Mouse (Mus musculus): ENCODE data around the gene Lenep. TPM values are rescaled to one million over a fixed set of nuclear protein-coding genes. Genes with fewer than 3 reads are reported as not detected.

Gene Lenep
- polyA plus RNA-seq, 1 experiment from 2014 or later, result not detected

DNA sequence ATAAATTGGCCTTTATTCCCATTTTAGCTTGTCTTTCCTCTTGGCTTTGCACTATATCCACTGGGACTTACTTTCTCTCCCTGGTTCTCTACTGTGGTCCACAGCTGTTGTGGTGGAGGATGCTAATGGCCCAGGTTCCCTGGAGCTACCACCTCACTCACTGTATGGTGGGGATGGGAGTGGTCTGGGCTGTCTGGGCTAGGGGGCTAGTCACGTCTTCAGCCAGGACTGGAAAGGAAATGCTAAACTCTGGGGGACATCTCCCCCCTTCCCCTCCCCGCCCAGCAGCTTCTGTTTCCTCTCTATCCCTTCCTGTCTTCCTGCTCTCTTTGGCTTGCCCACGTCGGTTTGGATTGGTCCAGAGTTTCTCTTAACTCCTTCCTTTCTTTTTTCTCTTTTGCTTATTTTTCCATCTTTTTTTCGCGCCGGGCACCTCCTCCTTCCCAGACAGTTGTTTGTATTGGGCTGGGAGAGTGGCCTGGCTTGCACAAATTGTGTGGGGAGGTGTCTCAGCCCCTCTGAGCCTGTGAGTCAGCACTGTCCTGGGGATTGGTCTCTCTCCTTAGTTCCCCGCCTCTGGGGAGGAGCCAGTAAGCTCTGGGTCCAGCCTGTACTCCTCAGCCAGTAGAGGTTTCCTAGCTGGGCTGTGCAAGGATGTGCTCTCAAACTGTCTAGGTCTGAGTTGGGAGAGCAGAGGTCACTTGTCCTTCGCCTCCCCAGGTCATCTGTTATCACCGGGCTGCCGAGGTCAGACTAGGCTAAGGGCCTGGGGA lies 18.6 kb upstream of the Lenep start:
- H3K4me1 ChIP-seq (replicated peaks; ENCODE audit: control insufficient read depth, insufficient read depth, low read length), result peaks cover 9% of the 10 kb centered on the region
- peaks cover 23% of the 10 kb centered on the region for H3K36me3 ChIP-seq (ENCODE audit: control insufficient read depth, insufficient read depth)
- no peaks in the 10 kb centered on the region for H3K9me3 ChIP-seq (ENCODE audit: control insufficient read depth)
- no peaks in the 10 kb centered on the region for H3K27me3 ChIP-seq (replicated peaks; ENCODE audit: control insufficient read depth, insufficient read depth, low read length)
- ATAC-seq, result peak; percentile 29
- peak overlapping the region; percentile 62 for H3K27ac ChIP-seq (ENCODE audit: low read depth, low read length)
- TF ChIP-seq CTCF (IDR thresholded peaks at IDR 0.05; ENCODE audit: low read depth), result no peak
- 4% methylated on average over 11 of the region's 11 CpGs for WGBS
- H3K4me2 ChIP-seq (replicated peaks; ENCODE audit: low read depth), result peak overlapping the region; percentile 86
- H3K4me3 ChIP-seq (ENCODE audit: low read depth, low read length), result peak overlapping the region; percentile 47
- H3K9ac ChIP-seq (ENCODE audit: low read depth, low read length), result peak overlapping the region; percentile 60

DNA sequence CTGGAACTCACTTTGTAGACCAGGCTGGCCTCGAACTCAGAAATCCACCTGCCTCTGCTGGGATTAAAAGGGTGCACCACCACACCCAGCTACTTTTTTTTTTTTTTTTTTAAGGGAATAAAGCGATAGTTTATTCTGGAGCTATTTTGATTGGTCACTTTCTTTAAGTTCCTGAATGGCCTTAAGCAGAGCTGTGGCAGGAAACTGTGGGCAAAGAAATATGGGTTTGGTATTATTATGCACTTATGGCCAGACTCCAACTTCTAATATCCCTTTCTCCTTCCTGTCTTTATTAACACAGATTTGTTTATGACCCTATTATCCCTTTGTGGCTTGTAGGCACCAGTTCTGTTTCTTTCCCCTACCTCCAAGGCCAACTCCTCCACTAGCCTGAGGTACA lies 17.8 kb upstream of the Lenep start:
- ATAC-seq, result no peak
- WGBS, result 44% methylated on average over 2 of the region's 2 CpGs
- peak overlapping the region; percentile 62 for H3K27ac ChIP-seq (ENCODE audit: low read depth, low read length)
- TF ChIP-seq CTCF (IDR thresholded peaks at IDR 0.05; ENCODE audit: low read depth), result no peak
- peaks cover 30% of the 10 kb centered on the region for H3K36me3 ChIP-seq (ENCODE audit: control insufficient read depth, insufficient read depth)
- no peaks in the 10 kb centered on the region for H3K9me3 ChIP-seq (ENCODE audit: control insufficient read depth)
- no peak overlapping the region for H3K4me3 ChIP-seq (ENCODE audit: low read depth, low read length)
- no peak overlapping the region for H3K9ac ChIP-seq (ENCODE audit: low read depth, low read length)
- H3K4me1 ChIP-seq (replicated peaks; ENCODE audit: control insufficient read depth, insufficient read depth, low read length), result peaks cover 9% of the 10 kb centered on the region
- H3K27me3 ChIP-seq (replicated peaks; ENCODE audit: control insufficient read depth, insufficient read depth, low read length), result no peaks in the 10 kb centered on the region
- H3K4me2 ChIP-seq (replicated peaks; ENCODE audit: low read depth), result peak overlapping the region; percentile 86

DNA sequence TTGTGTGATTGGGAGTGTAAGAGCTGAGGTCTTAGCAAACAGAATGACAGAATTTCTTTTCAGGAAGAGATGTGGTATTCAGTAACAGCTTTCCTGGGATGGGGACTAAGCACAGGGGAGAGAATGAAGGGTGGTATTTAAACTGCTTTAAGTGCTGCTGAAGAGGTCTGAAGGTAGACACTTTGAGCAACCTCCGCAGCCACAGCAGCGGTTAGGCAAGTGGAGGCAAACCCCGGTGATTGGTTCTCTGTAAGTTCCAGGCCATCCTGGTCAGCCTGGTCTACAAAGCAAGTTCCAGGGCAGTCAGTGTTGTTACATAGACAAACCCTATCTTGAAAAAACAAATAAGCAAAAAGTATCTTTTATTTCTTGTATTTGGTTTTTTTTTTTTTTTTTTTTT lies 17.4 kb upstream of the Lenep start:
- peaks cover 30% of the 10 kb centered on the region for H3K36me3 ChIP-seq (ENCODE audit: control insufficient read depth, insufficient read depth)
- peak overlapping the region; percentile 97 for H3K27ac ChIP-seq (ENCODE audit: low read depth, low read length)
- peak overlapping the region; percentile 76 for H3K4me3 ChIP-seq (ENCODE audit: low read depth, low read length)
- peaks cover 9% of the 10 kb centered on the region for H3K4me1 ChIP-seq (replicated peaks; ENCODE audit: control insufficient read depth, insufficient read depth, low read length)
- 17% methylated on average over 3 of the region's 3 CpGs for WGBS
- no peaks in the 10 kb centered on the region for H3K9me3 ChIP-seq (ENCODE audit: control insufficient read depth)
- TF ChIP-seq CTCF (IDR thresholded peaks at IDR 0.05; ENCODE audit: low read depth), result no peak
- no peaks in the 10 kb centered on the region for H3K27me3 ChIP-seq (replicated peaks; ENCODE audit: control insufficient read depth, insufficient read depth, low read length)
- no peak for ATAC-seq
- peak overlapping the region; percentile 86 for H3K4me2 ChIP-seq (replicated peaks; ENCODE audit: low read depth)
- peak overlapping the region; percentile 83; the same call in 1 of the 2 replicates for H3K9ac ChIP-seq (ENCODE audit: low read depth, low read length)

DNA sequence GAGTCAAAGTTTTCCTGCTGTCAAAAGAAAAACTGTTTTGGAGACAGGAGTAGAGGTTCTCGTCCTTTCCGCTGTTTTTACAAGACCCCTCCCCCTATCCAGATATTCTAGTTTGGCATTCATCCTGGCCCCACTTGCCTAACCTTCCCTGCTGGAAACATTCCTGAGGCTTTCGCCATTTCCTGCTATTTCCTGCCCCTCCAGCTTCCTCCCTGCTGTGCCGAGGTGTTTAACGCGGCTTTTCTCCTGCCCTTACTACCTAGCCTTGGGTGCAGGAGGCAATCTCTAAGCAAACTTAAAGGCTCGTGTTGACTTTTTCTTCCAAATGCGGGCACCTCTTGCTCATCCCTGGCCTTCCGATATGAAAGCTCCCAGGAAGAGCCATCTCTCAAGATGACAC lies 17.0 kb upstream of the Lenep start:
- Histone ChIP-seq H3K27ac (ENCODE audit: low read depth, low read length) (peak overlapping the region; percentile 97), H3K4me1 (replicated peaks; ENCODE audit: control insufficient read depth, insufficient read depth, low read length) (peaks cover 9% of the 10 kb centered on the region), H3K9me3 (ENCODE audit: control insufficient read depth) (no peaks in the 10 kb centered on the region), H3K4me3 (ENCODE audit: low read depth, low read length) (peak overlapping the region; percentile 76), H3K27me3 (replicated peaks; ENCODE audit: control insufficient read depth, insufficient read depth, low read length) (no peaks in the 10 kb centered on the region), H3K36me3 (ENCODE audit: control insufficient read depth, insufficient read depth) (peaks cover 34% of the 10 kb centered on the region), H3K4me2 (replicated peaks; ENCODE audit: low read depth) (peak overlapping the region; percentile 86), H3K9ac (ENCODE audit: low read depth, low read length) (peak overlapping the region; percentile 83)
- under 1% methylated on average over 9 of the region's 9 CpGs for WGBS
- TF ChIP-seq CTCF (IDR thresholded peaks at IDR 0.05; ENCODE audit: low read depth), result no peak
- ATAC-seq, result no peak

DNA sequence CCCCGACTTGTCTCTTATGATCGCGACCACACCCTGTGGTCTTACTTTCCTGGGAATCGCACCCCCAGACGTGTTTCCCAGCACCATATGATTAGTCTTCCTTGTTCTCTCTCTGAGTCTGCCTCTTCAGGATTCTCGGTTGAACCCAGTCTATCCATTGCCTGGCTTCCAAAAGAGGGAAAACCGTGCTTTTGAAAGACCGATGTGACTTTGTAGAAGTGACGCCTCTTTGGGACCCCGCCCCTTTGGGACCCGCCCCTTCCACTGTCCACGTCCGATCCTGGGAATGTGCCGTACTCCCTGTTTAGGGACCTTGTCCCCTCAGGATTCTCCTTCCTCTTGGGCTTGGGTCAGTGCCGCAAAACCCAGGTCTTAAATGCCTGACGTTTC lies 16.3 kb upstream of the Lenep start:
- Histone ChIP-seq H3K27me3 (replicated peaks; ENCODE audit: control insufficient read depth, insufficient read depth, low read length) (no peaks in the 10 kb centered on the region), H3K9me3 (ENCODE audit: control insufficient read depth) (no peaks in the 10 kb centered on the region), H3K9ac (ENCODE audit: low read depth, low read length) (peak overlapping the region; percentile 83), H3K4me2 (replicated peaks; ENCODE audit: low read depth) (peak overlapping the region; percentile 86), H3K36me3 (ENCODE audit: control insufficient read depth, insufficient read depth) (peaks cover 31% of the 10 kb centered on the region), H3K4me1 (replicated peaks; ENCODE audit: control insufficient read depth, insufficient read depth, low read length) (peaks cover 9% of the 10 kb centered on the region), H3K4me3 (ENCODE audit: low read depth, low read length) (peak overlapping the region; percentile 76), H3K27ac (ENCODE audit: low read depth, low read length) (peak overlapping the region; percentile 97)
- TF ChIP-seq CTCF (IDR thresholded peaks at IDR 0.05; ENCODE audit: low read depth), result no peak
- peak; percentile 47 for ATAC-seq
- under 1% methylated on average over 16 of the region's 16 CpGs for WGBS

DNA sequence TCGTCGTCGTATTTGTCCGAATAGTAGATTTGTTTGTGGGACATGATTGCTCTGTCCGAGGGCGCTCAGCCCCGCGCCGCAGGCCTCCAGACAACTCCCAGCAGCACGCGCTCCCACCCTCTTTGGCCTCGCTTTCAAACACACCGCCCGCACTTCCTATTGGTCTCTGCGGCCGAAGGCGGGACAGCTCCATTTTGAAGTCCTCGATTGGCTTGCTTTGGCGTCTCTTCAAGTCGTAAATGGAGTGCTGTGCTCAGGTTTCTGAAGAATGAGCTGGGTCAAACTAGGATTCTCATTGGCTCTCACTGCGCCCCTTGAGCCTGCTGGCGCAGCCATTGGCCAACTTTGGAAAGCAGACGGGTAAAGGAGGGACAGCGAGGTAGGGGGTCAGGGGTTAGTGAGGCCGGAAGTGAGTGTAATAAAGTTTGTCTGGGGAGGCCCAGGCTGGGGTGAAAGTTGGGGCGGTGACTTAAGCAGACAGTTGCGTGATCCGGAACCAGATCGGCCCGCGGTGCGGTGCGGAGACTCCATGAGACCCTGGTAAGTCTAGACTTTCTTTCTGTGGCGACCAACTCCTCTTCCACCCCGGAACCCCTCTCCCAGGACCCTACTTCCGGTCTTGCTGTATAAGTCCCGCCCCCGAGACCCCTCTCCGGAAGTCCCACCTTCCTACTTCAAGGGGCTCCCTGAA lies 15.7 kb upstream of the Lenep start, which contains the start of the genes Cks1b and Shc1:
Gene Cks1b (minus strand): TSS at position 214 of the 691 bp plus-strand sequence.
Gene Shc1 (plus strand): TSS at position 274 of the 691 bp plus-strand sequence.
- H3K9me3 ChIP-seq (ENCODE audit: control insufficient read depth), result no peaks in the 10 kb centered on the region
- under 1% methylated on average over 39 of the region's 39 CpGs for WGBS
- H3K27ac ChIP-seq (ENCODE audit: low read depth, low read length), result peak within 1 kb of the TSS; percentile 97
- peak within 1 kb of the TSS; percentile 86 for H3K4me2 ChIP-seq (replicated peaks; ENCODE audit: low read depth)
- H3K9ac ChIP-seq (ENCODE audit: low read depth, low read length), result peak within 1 kb of the TSS; percentile 83
- H3K36me3 ChIP-seq (ENCODE audit: control insufficient read depth, insufficient read depth), result peaks cover 28% of the 10 kb centered on the region
- peak; percentile 96 for ATAC-seq
- H3K4me1 ChIP-seq (replicated peaks; ENCODE audit: control insufficient read depth, insufficient read depth, low read length), result peaks cover 9% of the 10 kb centered on the region
- no peak for TF ChIP-seq CTCF (IDR thresholded peaks at IDR 0.05; ENCODE audit: low read depth)
- peak within 1 kb of the TSS; percentile 76 for H3K4me3 ChIP-seq (ENCODE audit: low read depth, low read length)
- H3K27me3 ChIP-seq (replicated peaks; ENCODE audit: control insufficient read depth, insufficient read depth, low read length), result no peaks in the 10 kb centered on the region

All from intestine, postnatal 0 days (tissue).